Mouse (Mus musculus) G1E-ER4 (cell line): ENCODE results near the gene Zfp950. TPM values are rescaled to one million over a fixed set of nuclear protein-coding genes. Genes with fewer than 3 reads are reported as not detected.
"Not testable (repeated sequence)": the region's sequence is repeated elsewhere in the genome, so short reads cannot be mapped to it uniquely, and the experiment has no call there.

ENCODE experiments used
- GATA1 ChIP-seq: IDR thresholded peaks from one replicate; pipeline ENCODE4 v1.8.0; 2012; ENCODE audit warnings: low read length, inconsistent platforms
- polyA plus RNA-seq: library from polyadenylated mRNA; stranded (reverse); fragments of >175 nt; gene quantifications from 2 replicates; pipeline ENCODE4 v1.2.3, GENCODE M21; 2012

The Zfp950 gene
- 0.14 and 0.16 TPM in 2 replicates for polyA plus RNA-seq

GRCm38 (mm10) chr19:61140342-61141206 is at the start of gene Zfp950:
Zfp950 (minus strand) TSS chr19:61140840.
- no peak for TF ChIP-seq GATA1

DNA sequence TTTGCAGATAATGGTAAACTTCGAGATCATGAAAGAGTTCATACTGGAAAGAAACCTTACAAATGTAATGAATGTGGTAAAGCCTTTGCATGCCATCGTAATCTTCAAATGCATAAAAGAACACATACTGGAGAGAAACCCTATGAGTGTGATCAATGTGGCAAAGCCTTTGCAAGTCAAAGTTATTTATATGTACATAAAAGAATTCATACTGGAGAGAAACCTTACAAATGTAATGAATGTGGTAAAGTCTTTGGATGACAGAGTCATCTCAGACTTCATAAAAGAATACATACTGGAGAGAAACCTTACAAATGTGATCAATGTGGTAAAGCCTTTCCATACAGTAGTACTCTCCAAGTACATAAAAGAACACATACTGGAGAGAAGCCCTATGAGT is 43.0 kb upstream of the Zfp950 start, which contains the start of gene Gm6020:
Gene Gm6020 (plus strand): TSS at position 301 of the 400 bp plus-strand sequence.
- not testable (repeated sequence) for TF ChIP-seq GATA1

- no peak for TF ChIP-seq GATA1
These were observed 35.2 kb upstream of the Zfp950 start, which contains the start of gene Gm7102 for GRCm38 (mm10) chr19:61175756-61176324. Gm7102 (minus strand) TSS chr19:61176309.

- TF ChIP-seq GATA1: no peak
These were observed 11.2 kb upstream of the Zfp950 start for GRCm38 (mm10) chr19:61151701-61152420.

DNA sequence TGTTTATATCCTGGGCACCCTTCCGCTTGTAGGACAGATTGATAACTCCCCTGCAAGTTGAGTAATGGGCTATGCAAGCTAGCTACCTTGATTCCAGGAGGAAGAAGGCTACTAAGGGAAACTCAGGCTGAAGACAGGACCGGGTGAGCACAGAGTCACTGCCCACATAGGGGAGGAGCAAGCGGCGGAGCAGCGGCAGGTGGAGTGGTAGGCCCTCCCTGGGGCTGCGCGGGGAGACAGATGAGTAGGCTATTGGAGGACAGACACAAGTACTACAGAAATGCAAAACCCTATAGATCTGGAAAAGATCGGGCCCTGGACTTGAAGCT is 10.7 kb upstream of the Zfp950 start:
- TF ChIP-seq GATA1: no peak

DNA sequence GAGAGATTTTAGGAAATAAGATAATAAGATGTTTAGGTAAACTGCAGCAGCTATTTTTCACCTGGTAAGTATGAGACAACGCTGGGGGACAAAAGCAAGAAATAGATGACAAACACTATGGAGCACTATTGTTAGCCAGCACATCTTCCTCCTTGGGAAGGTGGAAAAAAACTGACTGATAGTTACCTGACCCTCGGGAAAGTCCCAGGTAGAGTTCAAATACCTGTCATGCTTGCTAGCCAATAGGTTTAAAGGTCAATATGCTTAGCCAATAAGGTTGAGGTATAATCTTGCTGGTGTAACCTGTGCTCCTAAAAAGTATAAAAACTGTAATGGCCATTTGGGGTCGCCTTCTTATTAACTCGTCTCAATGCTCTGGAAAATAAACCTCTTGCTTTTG is 659 bp upstream of the Zfp950 start:
- no peak for TF ChIP-seq GATA1

- TF ChIP-seq GATA1: no peak
These were observed 2.0 kb downstream of the Zfp950 start for GRCm38 (mm10) chr19:61138655-61139054.

DNA sequence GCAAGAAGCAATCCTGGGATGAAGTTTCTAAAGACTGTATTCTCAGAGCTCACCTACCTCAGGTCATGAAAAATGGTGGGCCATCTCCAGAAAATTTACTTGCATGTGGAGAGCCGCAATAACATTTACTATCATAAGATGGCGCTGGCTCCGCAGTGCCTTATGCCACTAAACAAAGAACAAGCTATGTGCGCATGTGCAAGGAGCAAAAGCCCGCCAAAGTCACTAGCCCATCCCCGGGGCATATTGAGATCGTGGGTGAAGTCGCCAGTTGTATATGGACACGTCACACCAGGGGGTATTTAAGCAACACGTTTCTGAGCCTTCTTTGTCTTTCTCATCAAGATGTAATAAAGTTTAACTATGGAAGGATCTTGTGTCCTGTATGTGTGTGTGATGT is 9.5 kb downstream of the Zfp950 start:
- TF ChIP-seq GATA1: no peak

DNA sequence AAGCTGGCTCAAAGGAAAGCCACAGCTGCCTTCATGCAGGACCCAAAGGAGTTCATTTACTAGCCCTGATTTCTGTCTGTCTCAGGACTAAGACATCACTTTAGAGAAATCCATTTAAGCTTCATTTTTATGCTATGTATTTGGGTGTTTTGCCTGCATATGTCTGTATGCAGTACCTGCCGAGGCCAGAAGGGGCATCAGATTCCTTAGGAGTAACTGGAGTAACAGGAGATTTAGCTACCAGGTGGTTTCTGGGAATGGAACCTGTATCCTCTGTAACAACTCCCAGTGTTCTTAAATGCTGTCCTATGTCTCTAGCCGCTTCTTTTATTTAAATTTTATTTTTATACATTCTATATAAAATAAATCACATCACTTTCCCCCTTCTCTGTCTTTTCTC is 30.5 kb downstream of the Zfp950 start:
- no peak for TF ChIP-seq GATA1

DNA sequence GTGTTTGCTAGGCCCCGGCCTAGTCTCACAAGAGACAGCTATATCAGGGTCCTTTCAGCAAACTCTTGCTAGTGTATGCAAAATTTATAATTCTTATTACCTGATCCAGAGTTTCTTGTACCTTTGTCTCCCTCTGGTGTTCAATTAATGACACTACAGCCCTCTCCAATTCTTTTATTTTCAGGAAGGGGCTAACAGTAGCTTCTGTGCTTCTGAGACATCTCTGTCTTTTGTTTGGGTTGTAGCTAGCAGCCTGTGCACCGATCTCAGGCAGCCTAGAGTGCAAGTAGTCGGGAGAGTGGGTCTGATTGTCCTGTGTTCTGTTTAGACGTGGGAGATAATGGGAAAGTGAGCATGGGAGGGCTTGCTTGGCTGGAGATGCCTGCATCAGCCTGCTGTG is 42.9 kb downstream of the Zfp950 start:
- TF ChIP-seq GATA1: no peak

DNA sequence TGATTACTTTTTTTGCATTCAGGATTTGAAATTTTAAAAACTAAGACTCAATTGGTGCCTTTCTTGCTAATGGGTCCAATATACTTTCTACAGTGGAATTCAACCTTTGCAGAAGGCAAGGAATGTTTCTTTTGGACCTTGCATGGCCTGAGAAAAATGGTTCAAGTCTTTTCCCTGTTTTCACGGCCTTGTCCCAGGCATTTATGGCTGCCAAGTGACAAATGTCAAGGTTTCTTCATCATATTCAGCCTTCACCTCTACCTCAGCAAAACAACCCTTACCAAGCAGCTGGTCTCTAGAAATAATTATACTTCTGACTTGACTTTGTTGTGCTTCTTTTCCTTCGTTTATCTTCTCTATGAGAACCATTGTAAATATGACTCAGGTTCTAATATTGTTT is 43.9 kb downstream of the Zfp950 start:
- TF ChIP-seq GATA1: no peak

- no peak for TF ChIP-seq GATA1
These were observed 50.1 kb downstream of the Zfp950 start for GRCm38 (mm10) chr19:61090541-61090940.

GRCm38 (mm10) chr19:61089001-61089400 is 51.6 kb downstream of the Zfp950 start:
- no peak for TF ChIP-seq GATA1

DNA sequence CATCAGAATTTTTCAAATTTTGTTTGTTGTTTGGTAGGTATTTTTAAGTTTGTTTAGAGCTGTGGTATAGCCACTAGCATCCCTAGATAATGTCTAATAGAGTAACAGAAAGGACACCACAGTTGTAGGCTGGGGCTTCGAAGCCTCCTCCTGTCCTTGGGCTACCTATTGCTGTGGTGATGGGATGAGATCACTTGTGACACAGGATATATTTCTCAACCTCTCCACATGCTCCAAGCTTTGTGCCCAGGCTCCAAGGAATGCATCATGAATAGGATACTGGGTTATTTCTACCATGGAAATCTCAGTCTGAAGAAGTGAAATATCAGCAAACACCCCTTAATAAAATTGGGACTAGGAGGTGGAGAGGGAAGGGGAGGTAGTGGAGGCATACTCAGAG is 52.9 kb downstream of the Zfp950 start:
- no peak for TF ChIP-seq GATA1

- TF ChIP-seq GATA1: no peak
These were observed 55.4 kb downstream of the Zfp950 start for GRCm38 (mm10) chr19:61085217-61085616.

- no peak for TF ChIP-seq GATA1
These were observed 56.3 kb downstream of the Zfp950 start for GRCm38 (mm10) chr19:61084149-61084940.

- TF ChIP-seq GATA1: no peak
These were observed 57.6 kb downstream of the Zfp950 start for GRCm38 (mm10) chr19:61083006-61083405.
